Mouse (Mus musculus) ovary, postnatal 14 days (tissue): ENCODE measurements around the gene Slc17a2.
"Not testable (repeated sequence)": the region's sequence is repeated elsewhere in the genome, so short reads cannot be mapped to it uniquely, and the experiment has no call there.

Source experiments
- DNase-seq: peaks from one replicate; pipeline ENCODE4 v3.0.0; 2022; ENCODE audit warnings: low spot score

Gene Slc17a2

GRCm38 (mm10) chr13:23806422-23807052 lies at the start of gene Slc17a2:
Gene Slc17a2 (plus strand): TSS chr13:23806993.
- DNase-seq, result no peak

- no peak for DNase-seq
Observed at GRCm38 (mm10) chr13:23757211-23757773, 49.5 kb upstream of the Slc17a2 start.

DNA sequence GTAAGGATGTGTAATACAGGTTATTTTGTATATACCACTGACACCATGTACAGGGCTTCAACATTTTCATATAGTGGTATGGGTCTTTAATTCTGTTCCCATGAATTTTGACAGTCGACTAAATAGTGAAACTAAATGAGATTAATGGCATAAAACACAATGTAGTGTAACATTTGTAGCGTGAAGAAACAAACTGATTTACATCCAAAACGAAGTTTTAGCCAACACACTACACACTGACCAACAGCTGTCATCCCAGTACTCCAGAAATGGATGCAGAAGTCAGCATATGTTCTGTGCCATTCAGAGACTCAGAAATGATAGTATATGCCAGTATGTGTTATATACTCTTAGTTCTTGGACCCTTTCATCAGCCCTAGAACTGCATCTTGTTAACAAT lies 48.9 kb upstream of the Slc17a2 start:
- DNase-seq, result no peak

- no peak for DNase-seq
Observed at GRCm38 (mm10) chr13:23759251-23759771, 47.5 kb upstream of the Slc17a2 start.

- no peak for DNase-seq
Observed at GRCm38 (mm10) chr13:23759916-23760239, 46.9 kb upstream of the Slc17a2 start.

DNA sequence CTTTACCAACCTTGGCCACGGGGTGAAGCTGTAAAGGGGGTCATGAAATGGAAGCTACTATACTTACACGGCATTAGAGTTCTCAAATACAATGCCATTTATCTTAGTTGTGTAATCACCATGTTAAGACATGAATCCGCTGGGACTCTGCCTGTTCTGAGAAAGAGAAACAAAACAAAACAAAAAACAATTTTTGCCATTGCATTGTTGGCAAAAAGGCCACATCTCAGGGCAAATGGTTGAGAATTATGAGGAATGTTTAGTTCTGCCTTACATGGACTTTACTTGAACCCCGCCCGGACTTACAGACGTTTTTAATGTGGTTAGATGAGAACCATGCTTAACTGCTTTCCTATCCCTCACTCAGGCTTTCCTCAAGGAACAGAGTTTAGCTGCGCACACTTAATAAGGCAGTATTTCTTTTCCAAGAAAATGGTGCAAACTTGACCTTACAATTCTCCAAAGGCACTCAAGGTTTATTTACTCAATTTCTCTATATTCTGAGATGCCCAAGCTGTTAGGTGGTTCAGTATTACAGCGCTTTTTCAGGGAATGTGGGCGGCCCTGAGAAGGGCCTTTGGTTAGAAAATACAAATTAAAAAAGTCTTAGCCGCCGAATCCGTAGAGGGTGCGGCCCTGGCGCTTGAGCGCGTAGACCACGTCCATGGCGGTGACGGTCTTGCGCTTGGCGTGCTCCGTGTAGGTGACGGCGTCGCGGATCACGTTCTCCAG lies 46.4 kb upstream of the Slc17a2 start:
- no peak for DNase-seq

GRCm38 (mm10) chr13:23760972-23761864 lies 45.6 kb upstream of the Slc17a2 start, which contains the start of gene Hist1h4a:
Gene Hist1h4a (minus strand): TSS chr13:23761230.
- DNase-seq, result peak; percentile 94

DNA sequence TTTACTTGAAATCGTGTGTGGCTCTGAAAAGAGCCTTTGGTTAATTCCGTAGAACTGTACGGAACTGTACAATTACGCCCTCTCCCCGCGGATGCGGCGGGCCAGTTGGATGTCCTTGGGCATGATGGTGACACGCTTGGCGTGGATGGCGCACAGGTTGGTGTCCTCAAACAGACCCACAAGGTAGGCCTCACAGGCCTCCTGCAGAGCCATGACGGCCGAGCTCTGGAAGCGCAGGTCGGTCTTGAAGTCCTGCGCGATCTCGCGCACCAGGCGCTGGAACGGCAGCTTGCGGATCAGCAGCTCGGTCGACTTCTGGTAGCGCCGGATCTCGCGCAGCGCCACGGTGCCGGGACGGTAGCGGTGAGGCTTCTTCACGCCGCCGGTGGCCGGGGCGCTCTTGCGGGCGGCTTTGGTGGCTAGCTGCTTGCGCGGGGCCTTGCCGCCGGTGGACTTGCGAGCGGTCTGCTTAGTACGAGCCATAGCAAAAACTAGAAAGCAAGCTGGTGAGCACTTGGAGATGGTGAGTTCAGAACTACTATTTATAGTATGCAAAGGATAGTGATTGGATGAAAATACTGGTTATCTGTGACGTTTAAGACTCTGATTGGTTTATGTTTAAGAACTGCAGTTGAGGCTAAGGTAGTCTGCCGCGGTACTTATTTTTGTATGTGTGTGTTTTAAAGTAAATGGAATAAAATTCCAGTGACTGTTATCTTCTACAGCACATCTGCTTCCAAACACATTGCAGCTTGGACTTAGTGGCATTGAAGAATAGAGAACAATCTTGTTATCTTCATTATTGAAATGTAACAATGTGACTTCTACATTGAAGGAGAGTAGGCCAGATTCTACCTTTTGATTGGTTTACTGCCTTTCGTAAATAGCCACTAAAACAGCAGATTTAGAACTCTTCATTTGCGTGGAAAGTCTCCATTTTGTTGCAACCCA lies 44.6 kb upstream of the Slc17a2 start, which contains the start of gene Hist1h3a:
Gene Hist1h3a, minus strand, starts transcription at position 516 of the 951 bp plus-strand sequence.
- not testable (repeated sequence) for DNase-seq

DNA sequence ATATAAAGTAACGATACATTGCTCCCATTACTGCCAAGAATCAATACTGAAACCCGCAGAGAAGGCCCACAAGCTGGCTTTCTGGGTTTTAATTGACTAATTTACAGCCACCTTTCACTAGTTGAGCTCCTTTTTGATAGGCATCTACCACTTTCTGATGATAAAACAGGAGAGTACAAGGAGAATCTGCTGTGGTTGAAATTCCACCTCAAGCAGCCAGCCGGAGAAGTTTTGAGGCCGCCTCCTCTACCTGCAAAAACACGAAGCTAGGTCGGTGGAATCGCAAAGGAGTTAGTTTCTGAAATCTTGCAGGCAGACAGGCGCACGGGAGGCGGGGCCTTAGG lies 43.6 kb upstream of the Slc17a2 start:
- no peak for DNase-seq

- peak; percentile 71 for DNase-seq
Observed at GRCm38 (mm10) chr13:23763586-23764323, 43.0 kb upstream of the Slc17a2 start, which contains the start of gene Hist1h1a. Gene Hist1h1a (plus strand): TSS chr13:23763666.

- no peak for DNase-seq
Observed at GRCm38 (mm10) chr13:23764324-23765171, 42.2 kb upstream of the Slc17a2 start.

GRCm38 (mm10) chr13:23765172-23765513 lies 41.6 kb upstream of the Slc17a2 start:
- no peak for DNase-seq

GRCm38 (mm10) chr13:23766772-23767171 lies 40.0 kb upstream of the Slc17a2 start:
- no peak for DNase-seq

DNA sequence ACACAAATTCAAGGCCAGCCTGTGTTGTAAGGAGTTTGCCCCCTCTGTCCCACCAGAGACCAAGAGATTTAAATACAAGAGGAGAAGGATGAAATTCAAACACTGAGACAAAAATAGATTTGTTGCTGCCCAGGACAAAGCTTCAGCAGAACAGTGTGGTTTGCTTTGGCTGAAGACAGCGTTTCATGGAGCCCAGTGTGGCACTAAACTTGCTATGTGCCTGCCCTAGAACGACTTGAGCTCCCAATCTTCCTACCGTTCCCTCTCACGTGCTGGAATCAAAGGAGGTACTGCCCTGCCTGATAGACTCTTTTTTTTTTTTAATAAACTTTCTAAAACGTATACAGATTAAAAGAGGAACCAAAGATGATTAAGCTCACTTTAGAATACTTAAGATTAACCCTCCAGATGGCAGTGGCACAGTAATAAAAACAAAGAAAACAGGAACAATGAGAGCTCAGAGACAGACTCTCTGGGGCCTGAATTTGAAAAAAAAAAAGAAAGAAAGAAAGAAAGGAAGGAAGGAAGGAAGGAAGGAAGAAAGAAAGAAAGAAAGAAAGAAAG lies 37.9 kb upstream of the Slc17a2 start:
- no peak for DNase-seq

GRCm38 (mm10) chr13:23769613-23770012 lies 37.2 kb upstream of the Slc17a2 start, which contains the start of gene Trim38:
Gene Trim38 (plus strand): TSS chr13:23769913.
- DNase-seq, result not testable (repeated sequence)

GRCm38 (mm10) chr13:23772561-23773313 lies 34.1 kb upstream of the Slc17a2 start:
- DNase-seq, result peak; percentile 27

DNA sequence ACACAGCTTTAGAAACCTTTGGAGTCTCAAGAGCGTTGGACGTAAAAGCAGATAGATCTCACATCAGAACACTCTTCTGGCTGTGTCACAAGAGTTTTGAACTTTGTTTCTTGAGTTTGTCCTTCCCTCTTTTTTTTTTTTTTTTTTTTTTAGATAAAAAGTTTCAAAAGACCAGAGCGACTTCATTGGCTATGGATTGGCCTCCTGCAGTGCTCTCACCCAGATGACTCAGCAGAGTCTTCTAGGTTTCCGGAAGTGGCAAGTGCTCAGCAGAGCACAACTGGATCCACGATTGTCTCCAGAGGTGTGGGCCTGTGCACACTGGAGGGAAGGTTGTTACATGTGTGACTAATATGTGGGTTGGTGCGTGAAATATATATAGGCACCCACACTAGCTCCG lies 28.5 kb upstream of the Slc17a2 start:
- DNase-seq, result no peak

DNA sequence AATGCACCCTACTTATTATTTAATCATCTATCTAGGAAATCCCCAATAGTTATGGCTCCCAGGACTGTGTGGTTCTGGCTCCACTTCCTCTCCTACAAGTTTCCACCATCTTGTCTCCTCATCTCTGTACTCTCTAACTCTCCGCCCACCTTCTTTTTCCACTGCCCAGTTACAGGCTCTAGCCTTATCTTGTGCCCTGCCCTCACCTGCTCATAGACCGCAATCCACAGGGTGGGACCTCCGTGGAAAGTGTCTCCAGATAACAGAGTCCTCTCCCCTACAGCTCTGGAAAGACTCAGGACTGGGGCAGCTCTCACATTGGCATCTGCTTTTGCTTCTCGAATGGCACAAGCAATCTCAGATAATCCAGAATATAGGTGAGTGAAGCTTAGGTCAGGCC lies 27.8 kb upstream of the Slc17a2 start:
- no peak for DNase-seq
